In genomic region chr1:148750806-148751205, GRCm38 (mm10) we compare ENCODE assay signal across 19 mouse cellular contexts.
DNase-seq lines count a peak whose midpoint lies in the region; ATAC-seq and TF ChIP-seq lines count a peak whose summit lies in the region.
"Had no signal": no experiment of that assay in that cellular context is flagged by ENCODE, and none has a peak within 500 bp of the region (broad histone marks: within the 10 kb centered on the region; RNA-seq: fewer than 3 reads in every experiment).

No protein-coding gene starts in this region.

- no peak overlapping the region for H3K27ac ChIP-seq in forebrain, embryonic 14.5 days (ENCODE audit: low read depth, low read length)
- H3K27ac ChIP-seq in forebrain, embryonic 10.5 days = no peak overlapping the region
- no peak overlapping the region for H3K27ac ChIP-seq in left cerebral cortex, adult 2 months
- no peak overlapping the region for H3K27ac ChIP-seq in MEL (ENCODE audit: control insufficient read depth, low read depth, low read length)
- H3K27ac ChIP-seq: forebrain, embryonic 15.5 days; heart, embryonic 10.5 days; hindbrain, embryonic 10.5 days; limb, embryonic 15.5 days; liver, embryonic 15.5 days; midbrain, embryonic 15.5 days; stomach, postnatal 0 days had no signal

- TF ChIP-seq EP300 in MEL (IDR thresholded peaks at IDR 0.05; ENCODE audit: low read depth in 1 of 2, low read length in 2 of 2) = no peak

- DNase-seq in forebrain, embryonic 14.5 days (ENCODE audit: low spot score) = peak; percentile 46
- no peak for DNase-seq in forebrain, embryonic 10.5 days (ENCODE audit: extremely low spot score, low spot score)
- DNase-seq in left cerebral cortex, postnatal 4 days = peak; percentile 1
- DNase-seq in left cerebral cortex, adult 2 months (ENCODE audit: extremely low spot score in 1 of 2, low spot score in 2 of 2) = no peak
- DNase-seq in MEL (ENCODE audit: low read depth, low spot score) = peak; percentile 16
- peak; percentile 66 for DNase-seq in brain, embryonic 14.5 days (ENCODE audit: low read depth)
- no peak for DNase-seq in neural tube, embryonic 10.5 days (ENCODE audit: extremely low spot score, low spot score)
- DNase-seq: kidney, adult 8-10 months; kidney, postnatal 25 days; layer of hippocampus, adult 9-11 months had no signal

- H3K36me3 ChIP-seq in forebrain, embryonic 14.5 days (ENCODE audit: control insufficient read depth, insufficient read depth, low read length) = no peaks in the 10 kb centered on the region
- no peaks in the 10 kb centered on the region for H3K36me3 ChIP-seq in forebrain, embryonic 10.5 days (replicated peaks)
- H3K36me3 ChIP-seq in MEL (ENCODE audit: control insufficient read depth in 1 of 2, insufficient read depth in 2 of 2, low read length in 2 of 2) = no peaks in the 10 kb centered on the region
- H3K36me3 ChIP-seq: forebrain, embryonic 15.5 days; heart, embryonic 10.5 days; hindbrain, embryonic 10.5 days; limb, embryonic 15.5 days; liver, embryonic 15.5 days; midbrain, embryonic 15.5 days had no signal

- no peak for TF ChIP-seq RAD21 in MEL (IDR thresholded peaks at IDR 0.05; ENCODE audit: low read depth, low read length)

- no peaks in the 10 kb centered on the region for H3K79me2 ChIP-seq in MEL (ENCODE audit: control insufficient read depth, insufficient read depth, low read length, poor library complexity)

- H3K4me2 ChIP-seq in forebrain, embryonic 14.5 days (ENCODE audit: low read length) = no peak overlapping the region
- H3K4me2 ChIP-seq: forebrain, embryonic 15.5 days; limb, embryonic 15.5 days; liver, embryonic 15.5 days; midbrain, embryonic 15.5 days had no signal

- intact Hi-C loops in left cerebral cortex, postnatal 4 days (cut with DNase I) = no loop called here
- intact Hi-C loops in left cerebral cortex, adult 2 months (cut with DNase I) = no loop called here

- TF ChIP-seq POLR2A in MEL (IDR thresholded peaks at IDR 0.05; ENCODE audit: control insufficient read depth in 1 of 2, insufficient read depth in 1 of 2, low read depth in 1 of 2, low read length in 2 of 2, poor library complexity in 1 of 2) = no peak
- no peak for TF ChIP-seq POLR2A in brain, embryonic 14.5 days (IDR thresholded peaks at IDR 0.05; ENCODE audit: borderline replicate concordance, extremely low read depth, insufficient read depth, insufficient read length, poor library complexity, severe bottlenecking)

- no peak overlapping the region for H3K4me3 ChIP-seq in forebrain, embryonic 14.5 days (ENCODE audit: low read depth, low read length)
- no peak overlapping the region for H3K4me3 ChIP-seq in forebrain, embryonic 10.5 days
- no peak overlapping the region for H3K4me3 ChIP-seq in left cerebral cortex, adult 2 months
- H3K4me3 ChIP-seq in MEL (ENCODE audit: control insufficient read depth in 1 of 2, insufficient read depth in 1 of 2, low read depth in 2 of 2, low read length in 2 of 2) = no peak overlapping the region
- H3K4me3 ChIP-seq: forebrain, embryonic 15.5 days; heart, embryonic 10.5 days; hindbrain, embryonic 10.5 days; limb, embryonic 15.5 days; liver, embryonic 15.5 days; midbrain, embryonic 15.5 days had no signal

- ATAC-seq in forebrain, embryonic 14.5 days = no peak
- ATAC-seq: activated CD4-positive, CD25-positive, alpha-beta regulatory T cell, adult 4 months; forebrain, embryonic 15.5 days; lung, postnatal 0 days; midbrain, embryonic 15.5 days had no signal

- H3K27me3 ChIP-seq in forebrain, embryonic 14.5 days (replicated peaks; ENCODE audit: control insufficient read depth, insufficient read depth, low read length) = no peaks in the 10 kb centered on the region
- H3K27me3 ChIP-seq in forebrain, embryonic 10.5 days (ENCODE audit: poor library complexity, severe bottlenecking) = no peaks in the 10 kb centered on the region
- no peaks in the 10 kb centered on the region for H3K27me3 ChIP-seq in MEL (ENCODE audit: control insufficient read depth in 1 of 2, insufficient read depth in 2 of 2, low read length in 2 of 2)
- H3K27me3 ChIP-seq: forebrain, embryonic 15.5 days; limb, embryonic 15.5 days; liver, embryonic 15.5 days; midbrain, embryonic 15.5 days had no signal

- no peaks in the 10 kb centered on the region for H3K9me3 ChIP-seq in forebrain, embryonic 14.5 days (replicated peaks; ENCODE audit: control insufficient read depth, low read length)
- no peaks in the 10 kb centered on the region for H3K9me3 ChIP-seq in forebrain, embryonic 10.5 days
- H3K9me3 ChIP-seq in MEL (replicated peaks; ENCODE audit: insufficient read depth, low read length) = no peaks in the 10 kb centered on the region
- H3K9me3 ChIP-seq: forebrain, embryonic 15.5 days; heart, embryonic 10.5 days; hindbrain, embryonic 10.5 days; limb, embryonic 15.5 days; liver, embryonic 15.5 days; midbrain, embryonic 15.5 days had no signal

- TF ChIP-seq CTCF in left cerebral cortex, adult 2 months (IDR thresholded peaks at IDR 0.05) = no peak
- no peak for TF ChIP-seq CTCF in MEL (IDR thresholded peaks at IDR 0.05 in 2 of 3, conservative IDR thresholded peaks at IDR 0.05 in 1 of 3; ENCODE audit: control insufficient read depth in 1 of 3, insufficient read depth in 1 of 3, low read depth in 2 of 3, low read length in 3 of 3, poor library complexity in 1 of 3, severe bottlenecking in 1 of 3)
- TF ChIP-seq CTCF in brain, embryonic 14.5 days (IDR thresholded peaks at IDR 0.05; ENCODE audit: borderline replicate concordance, extremely low read depth, insufficient read depth, insufficient read length) = no peak

- H3K9ac ChIP-seq in forebrain, embryonic 14.5 days (ENCODE audit: low read length) = no peak overlapping the region
- no peak overlapping the region for H3K9ac ChIP-seq in MEL (ENCODE audit: control insufficient read depth, low read depth, low read length, poor library complexity, severe bottlenecking)
- H3K9ac ChIP-seq: forebrain, embryonic 15.5 days; limb, embryonic 15.5 days; liver, embryonic 15.5 days; midbrain, embryonic 15.5 days had no signal

- H3K4me1 ChIP-seq in forebrain, embryonic 14.5 days (ENCODE audit: control insufficient read depth, insufficient read depth, low read length) = no peaks in the 10 kb centered on the region
- H3K4me1 ChIP-seq in forebrain, embryonic 10.5 days = no peaks in the 10 kb centered on the region
- H3K4me1 ChIP-seq in MEL (ENCODE audit: control insufficient read depth in 1 of 2, insufficient read depth in 2 of 2, low read length in 2 of 2) = no peaks in the 10 kb centered on the region
- H3K4me1 ChIP-seq: forebrain, embryonic 15.5 days; heart, embryonic 10.5 days; hindbrain, embryonic 10.5 days; limb, embryonic 15.5 days; liver, embryonic 15.5 days; midbrain, embryonic 15.5 days had no signal

TF ChIP-seq in MEL, 35 proteins besides CTCF, POLR2A, EP300 and RAD21:
- no peak for TF ChIP-seq POLR2AphosphoS2 (IDR thresholded peaks at IDR 0.05; ENCODE audit: low read length)

Comparison
In these comparisons a context has a peak if more than half of its experiments do, and no peak if none do; other contexts are left out.
1. DNase-seq: peak in forebrain, embryonic 14.5 days (single experiment), left cerebral cortex, postnatal 4 days (single experiment), MEL (single experiment) and brain, embryonic 14.5 days (single experiment); none in forebrain, embryonic 10.5 days (single experiment), left cerebral cortex, adult 2 months (0 of 2) and neural tube, embryonic 10.5 days (single experiment).